Mouse (Mus musculus): ENCODE measurements around the gene Zbtb7b.

- no peak for TF ChIP-seq CTCF (IDR thresholded peaks at IDR 0.05; ENCODE audit: low read depth, low read length)
- no peak for TF ChIP-seq TAL1 (conservative IDR thresholded peaks at IDR 0.05; ENCODE audit: low read depth, low read length)
- TF ChIP-seq GATA1 (IDR thresholded peaks at IDR 0.05; ENCODE audit: borderline replicate concordance, low read length) = no peak
Measured at GRCm38 (mm10) chr3:89364631-89365030, 29.9 kb downstream of the Zbtb7b start.
